Mouse (Mus musculus): ENCODE measurements around the gene Dock2.
"Not testable (repeated sequence)": the region's sequence is repeated elsewhere in the genome, so short reads cannot be mapped to it uniquely, and the experiment has no call there.

Gene Dock2

DNA sequence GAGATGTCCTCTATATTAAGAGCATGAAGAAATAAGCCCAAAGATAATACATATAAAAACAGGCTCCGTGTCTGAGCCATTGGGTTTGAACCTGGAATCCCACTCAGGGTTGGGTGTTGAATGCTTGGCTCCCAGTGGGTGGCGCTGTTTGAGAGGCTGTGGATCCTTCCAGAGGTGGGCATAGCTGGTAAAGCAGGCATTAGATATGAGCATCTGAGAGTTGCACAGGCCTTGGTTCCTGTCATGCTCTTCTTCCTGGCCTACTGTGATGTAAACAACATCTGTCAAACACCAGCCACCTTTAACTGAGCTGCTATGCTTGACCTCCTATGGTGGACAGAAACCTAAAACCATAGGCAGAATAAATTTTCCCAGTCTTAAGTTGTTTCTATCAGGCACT lies 507.8 kb downstream of the Dock2 start:
- no peak for DNase-seq

DNA sequence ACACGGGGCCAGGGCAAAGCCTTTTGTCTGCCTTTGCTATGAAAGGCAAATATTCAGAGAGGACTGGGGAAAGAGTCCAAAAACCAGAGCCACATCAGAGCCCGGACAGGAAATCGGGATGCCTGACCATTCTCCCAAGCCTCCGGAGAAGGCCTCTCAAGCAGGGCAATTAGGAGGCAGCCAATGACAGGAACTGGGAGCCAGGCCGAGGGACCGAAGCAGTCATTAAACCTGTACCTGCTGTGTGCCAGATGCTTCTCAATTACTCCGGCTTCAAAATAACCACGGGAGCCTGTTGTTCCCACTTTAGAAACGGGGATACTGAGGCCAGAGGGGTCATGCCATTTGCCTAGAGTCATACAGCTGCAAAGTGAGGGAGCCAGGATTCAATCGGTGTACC lies 511.7 kb downstream of the Dock2 start:
- no peak for DNase-seq

DNA sequence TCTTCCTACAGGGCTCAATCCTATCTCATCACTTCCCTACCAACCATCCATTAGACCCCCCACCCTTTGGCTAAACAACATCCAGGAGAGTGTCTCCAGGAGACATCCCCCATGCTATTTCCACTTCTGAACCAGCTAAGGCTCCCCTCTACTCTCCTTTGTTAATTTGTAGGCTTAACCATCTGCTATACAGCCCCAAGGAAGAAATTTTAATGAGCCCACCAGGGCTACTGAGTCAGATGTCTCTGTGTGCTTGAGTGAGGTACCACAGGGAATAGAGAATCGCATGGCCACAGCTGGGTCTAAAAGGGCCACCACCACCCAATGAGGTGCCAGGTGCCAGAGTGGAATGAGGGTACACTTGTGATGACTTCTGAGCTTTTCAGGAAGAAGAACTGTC lies 519.6 kb downstream of the Dock2 start:
- DNase-seq = no peak

DNA sequence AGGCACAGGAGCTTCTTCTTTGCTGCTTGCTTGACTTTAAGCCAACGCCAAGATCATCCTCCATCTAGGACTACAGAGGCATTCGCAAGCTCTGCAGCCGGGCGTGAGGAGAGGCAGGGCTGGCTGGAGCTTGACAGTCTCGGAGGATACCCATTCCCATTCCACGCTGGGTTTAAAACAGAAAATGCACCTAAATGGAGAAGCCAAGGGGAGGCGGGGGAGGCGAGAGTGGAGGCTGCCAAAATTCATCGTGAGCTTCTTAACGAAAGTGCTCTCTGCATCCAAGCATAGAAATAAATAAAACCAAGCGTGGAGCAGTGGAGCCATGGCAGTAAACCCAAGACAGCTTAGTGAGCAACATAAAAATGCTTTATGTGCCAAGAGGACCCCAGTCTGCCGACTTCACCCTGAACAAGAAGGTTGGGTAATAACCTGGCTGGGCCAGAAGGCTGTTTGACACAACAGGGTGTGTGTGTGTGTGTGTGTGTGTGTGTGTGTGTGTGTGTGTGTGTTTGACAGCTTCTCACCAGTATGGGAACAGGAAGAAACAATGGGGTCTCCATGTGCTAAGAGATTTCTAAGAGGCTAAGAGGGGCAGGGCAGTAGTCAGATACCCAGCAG lies 524.7 kb downstream of the Dock2 start:
- no peak for DNase-seq

DNA sequence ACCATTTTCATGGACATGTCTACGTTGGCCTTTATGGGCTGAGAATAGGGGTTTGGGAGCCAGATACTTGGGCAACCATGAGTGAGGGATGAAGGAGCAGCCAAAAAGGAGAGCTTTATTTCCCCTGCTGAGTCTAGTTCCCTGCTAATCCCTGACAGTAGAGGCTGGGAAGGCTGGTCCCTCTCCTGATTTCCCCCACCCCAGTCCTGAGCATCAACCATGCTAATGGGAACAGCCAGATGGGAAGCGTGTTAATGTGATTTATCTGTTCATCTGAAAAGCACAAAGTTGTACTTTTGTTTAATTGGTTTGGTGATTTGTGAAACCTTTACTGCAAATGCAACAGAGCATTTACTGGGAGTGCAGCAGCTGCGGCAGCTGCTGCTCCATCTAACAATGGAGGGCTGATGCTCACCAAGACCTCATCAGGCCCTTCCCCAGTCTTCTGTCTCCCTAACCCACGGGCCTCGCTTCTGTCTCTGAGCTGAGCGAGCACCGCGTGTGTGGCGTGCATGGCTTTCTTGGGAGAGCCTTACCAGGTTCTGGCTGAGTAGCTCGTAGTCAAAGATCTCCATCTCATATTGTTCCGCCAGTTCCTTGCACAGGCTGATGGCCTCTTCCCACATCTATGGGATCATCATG lies 526.0 kb downstream of the Dock2 start:
- no peak for DNase-seq

DNA sequence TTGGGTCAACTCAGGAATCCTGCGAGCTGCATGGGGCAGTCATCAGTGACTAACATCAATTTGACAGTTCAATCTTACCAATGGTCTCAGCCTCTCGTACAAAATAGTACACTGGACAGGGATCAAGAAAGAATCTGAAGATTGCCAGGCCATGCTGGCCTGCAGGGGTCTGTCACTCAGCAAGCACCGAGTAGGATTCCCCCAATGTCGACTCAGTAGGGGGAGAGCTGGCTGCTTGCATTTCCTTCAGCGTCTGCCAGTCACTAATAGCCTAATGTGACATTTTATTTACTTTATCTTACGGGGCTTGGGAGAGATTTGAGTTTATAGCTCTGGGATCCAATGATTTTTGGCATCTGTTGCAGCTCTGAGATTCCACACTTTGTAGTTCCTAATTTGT lies 540.7 kb downstream of the Dock2 start:
- no peak for DNase-seq

DNA sequence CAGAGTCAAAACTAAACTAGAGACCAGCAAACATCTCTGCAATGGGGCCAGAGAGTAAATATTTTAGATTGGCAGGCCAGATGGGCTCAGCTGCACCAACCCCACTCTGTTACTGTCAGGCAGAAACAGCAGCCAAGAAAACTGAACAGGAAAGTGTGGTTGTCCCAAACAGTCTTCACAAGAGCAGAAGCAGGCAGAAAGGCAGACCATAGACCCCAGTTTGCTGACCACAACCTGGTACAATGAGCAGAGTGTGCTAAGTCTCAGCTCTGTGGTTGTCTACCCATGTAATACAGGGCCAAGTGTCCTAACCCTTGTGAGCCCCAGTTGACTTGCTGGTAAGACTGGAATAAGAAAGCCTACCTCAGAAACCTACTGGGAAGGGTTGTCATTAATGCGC lies 543.4 kb downstream of the Dock2 start:
- no peak for DNase-seq

DNA sequence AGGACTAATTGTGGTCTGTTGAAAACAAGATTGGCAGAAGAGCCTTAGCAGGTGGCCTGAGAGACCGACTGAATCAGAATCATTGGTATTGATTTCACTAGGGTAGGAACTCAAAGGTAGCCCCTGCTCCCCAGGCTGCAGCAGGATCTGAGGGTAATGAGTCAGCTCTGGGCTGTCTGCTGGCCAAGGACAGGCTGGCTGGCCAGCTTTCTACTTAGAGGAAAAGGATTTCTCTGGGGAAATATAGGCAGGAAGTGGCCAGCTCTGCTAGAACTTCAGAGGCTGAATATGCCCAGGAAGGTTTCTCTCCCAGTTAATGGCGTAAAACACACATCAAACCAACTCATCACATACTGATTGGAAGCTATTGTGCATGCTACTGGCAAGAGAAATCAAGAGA lies 544.0 kb downstream of the Dock2 start:
- DNase-seq = no peak

DNA sequence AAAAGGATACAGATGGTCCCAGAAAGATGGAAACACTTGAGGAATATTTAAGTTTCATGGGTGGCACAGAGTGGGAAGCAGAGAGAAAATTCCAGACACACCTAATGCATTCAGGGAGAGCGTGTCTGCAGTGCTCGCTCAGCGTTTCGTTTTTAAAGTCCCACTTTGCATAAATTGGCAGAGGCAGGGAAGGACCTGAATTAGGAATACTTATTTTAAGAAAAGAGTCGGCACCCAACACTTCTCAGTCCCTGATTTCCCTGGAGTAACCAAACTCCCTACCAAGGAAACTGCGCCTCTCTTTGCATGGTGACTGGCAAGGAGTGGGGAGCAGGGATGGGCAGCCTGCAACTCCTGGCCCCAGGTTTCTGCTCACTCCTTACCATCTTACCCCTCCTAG lies 546.8 kb downstream of the Dock2 start:
- no peak for DNase-seq

DNA sequence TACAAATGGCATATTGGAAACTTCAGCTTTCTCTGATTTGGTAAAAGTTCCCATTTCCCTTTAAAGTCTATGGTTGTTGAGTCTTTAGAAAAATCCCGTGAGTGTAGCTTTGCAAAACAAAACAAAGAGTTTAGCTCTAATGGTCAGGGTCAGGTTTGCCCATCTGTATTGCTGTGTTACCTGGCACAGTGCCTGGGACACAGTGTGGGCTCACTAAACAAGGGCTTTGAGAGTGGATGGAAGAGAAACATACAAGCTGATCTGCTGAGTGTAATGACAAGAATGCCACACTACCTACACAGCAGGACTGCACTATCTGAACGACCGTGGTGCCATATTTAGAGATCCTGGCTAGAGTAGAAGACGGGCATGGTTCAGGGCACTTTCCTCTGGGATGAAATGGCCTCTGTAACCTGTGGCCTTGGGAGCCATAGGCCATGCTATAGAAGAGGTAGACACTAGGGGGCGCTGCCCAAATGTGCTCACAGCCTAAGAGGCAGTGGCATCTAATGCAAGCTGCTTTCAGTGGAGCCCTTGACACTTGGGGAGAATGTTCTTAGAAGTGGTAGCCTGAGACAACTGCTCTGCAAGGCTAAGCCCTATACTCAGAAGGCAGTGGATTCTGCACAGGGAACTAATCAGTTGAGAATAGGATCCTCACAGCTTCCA lies 547.5 kb downstream of the Dock2 start:
- DNase-seq = peak; percentile 4 to 13

DNA sequence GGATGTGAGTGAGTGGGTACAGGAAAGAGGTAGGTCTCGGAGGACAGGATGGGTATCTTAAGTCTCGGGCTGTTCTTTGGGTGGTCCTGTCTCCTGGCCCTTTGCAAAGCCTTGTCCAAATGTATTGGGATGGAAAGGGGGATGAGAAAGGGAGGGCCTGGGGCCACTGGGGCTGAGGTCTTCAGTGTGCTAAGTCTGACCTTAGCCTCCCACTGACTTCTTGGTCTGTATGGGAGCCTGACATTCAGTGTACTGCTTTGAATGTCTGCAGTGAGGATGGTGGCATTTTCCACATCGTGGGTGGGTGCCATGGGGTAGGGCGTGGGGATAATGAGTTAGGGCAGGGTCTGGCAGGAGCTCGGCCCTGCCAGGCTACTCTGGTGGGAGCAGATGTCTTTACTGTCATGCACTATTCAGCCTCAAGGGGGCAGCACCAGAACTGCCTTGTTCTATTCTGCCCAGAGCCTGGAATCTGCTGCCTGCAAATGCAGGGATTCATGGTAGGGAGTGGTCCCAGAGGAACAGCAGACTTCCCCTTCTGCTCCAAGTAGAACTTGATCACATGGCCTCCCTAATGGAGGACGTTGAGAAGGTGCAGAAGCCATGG lies 554.8 kb downstream of the Dock2 start:
- peak in 1 of 2 experiments; percentile 56 for DNase-seq

DNA sequence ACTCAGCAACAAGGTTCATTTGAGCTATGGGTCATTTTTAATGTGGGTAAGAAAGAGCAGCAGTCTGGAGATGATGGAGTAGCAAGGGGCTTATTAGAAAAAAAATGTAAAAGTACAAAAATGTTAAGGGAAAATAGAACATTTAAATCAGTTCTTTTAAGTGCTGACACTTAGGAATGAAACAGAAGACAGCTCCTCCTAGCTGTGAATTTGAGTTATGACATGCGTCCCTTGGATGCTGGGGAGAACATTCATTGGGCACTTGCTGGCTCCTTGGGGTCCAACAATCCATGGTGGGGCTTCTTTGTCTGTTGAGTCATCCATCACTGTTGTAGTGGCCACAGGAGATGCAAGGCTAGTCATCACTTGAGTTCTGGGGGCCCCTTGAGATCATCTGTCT lies 556.5 kb downstream of the Dock2 start:
- no peak for DNase-seq

DNA sequence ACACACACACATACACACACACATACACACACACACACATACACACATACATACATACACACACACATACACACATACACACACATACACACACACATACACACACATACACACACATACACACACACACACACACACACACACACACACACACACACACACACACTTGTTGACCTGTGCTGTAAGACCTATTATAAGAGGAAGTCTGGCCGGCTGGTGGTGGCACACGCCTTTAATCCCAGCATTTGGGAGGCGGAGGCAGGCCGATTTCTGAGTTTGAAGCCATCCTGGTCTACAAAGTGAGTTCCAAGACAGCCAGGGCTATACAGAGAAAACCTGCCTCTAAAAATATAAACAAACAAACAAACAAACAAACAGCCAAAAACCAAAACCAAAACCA lies 563.1 kb downstream of the Dock2 start:
- not testable (repeated sequence) for DNase-seq

DNA sequence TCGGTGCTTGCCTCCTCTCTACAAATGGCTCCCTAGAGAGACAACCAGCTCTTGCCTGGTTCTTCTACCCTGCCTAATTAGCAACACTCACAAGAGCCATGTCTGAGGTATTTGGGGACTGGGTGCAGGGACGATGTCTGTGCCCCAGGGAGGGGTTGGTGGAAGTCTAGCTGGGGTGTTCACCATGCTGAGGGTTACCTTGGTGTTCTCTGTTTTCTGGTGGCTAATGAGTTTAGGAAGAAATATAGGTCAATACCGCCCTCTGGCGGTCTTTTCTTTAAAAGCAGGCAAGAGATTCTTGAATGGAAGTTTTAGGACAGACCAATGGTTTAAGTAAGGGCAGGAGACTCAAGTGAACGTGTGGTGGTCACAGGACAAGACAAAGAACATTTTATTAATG lies 570.8 kb downstream of the Dock2 start:
- DNase-seq = peak; percentile 36 to 70

DNA sequence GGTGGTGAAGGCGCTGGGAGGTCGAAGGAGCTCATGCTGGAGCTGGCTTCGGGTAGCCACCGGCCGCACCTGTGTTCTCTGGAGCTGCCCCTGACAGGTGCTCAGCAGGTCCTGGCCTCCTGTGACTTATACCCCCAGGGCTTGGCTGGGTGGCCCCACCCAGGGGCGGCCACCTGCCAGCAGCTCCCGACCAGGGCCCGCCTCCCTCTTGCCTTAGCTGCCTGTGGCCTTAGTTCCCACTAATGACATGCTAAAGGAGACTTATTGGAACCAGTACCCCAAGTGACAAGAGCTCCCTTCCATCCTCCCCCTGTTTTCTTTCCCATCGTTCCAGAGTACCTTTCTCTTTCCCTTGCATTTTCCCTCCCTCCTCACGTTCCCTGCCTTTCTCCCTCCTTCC lies 575.7 kb downstream of the Dock2 start, which contains the start of gene Foxi1:
Gene Foxi1, minus strand, starts transcription at position 101 of the 400 bp plus-strand sequence.
- peak in 1 of 2 experiments; percentile 10 for DNase-seq

DNA sequence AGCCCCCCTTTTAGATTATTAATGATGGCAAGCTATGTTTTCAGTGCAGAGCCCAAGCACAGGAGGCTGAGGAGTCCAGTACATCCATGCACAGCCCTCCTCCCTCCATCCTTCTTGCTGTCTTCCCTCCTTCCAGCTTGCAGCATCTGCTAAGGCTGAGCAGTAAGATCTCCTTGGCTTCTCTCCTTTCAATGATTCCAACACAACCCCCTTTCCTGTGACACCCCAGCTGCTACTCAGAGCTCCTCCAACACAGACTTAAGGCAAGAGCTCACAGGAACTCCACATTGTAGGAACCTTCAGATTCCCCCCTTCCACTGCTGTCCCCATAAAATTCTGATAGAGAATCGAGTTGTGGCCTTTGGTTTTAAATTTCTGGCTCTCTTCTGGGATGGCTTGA lies 580.9 kb downstream of the Dock2 start:
- DNase-seq = no peak

DNA sequence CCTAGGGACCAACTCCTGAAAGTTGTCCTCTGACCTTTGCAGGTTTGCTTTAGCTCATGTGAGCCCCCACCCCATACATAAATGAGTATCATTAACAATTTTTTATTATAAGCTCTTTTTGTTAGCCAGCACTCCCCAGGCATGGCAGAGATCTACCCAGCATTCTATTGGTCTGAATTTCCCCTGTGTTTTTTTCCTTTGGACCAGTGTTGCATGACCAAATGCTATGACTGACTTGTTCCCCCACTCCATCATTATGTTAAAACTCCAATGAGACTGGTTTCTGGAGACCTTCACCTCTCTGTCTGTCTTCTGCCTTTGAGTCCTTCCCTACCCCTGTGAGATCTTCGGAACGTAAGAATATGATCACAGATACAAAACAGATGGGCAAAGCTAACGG lies 588.5 kb downstream of the Dock2 start:
- DNase-seq = no peak

DNA sequence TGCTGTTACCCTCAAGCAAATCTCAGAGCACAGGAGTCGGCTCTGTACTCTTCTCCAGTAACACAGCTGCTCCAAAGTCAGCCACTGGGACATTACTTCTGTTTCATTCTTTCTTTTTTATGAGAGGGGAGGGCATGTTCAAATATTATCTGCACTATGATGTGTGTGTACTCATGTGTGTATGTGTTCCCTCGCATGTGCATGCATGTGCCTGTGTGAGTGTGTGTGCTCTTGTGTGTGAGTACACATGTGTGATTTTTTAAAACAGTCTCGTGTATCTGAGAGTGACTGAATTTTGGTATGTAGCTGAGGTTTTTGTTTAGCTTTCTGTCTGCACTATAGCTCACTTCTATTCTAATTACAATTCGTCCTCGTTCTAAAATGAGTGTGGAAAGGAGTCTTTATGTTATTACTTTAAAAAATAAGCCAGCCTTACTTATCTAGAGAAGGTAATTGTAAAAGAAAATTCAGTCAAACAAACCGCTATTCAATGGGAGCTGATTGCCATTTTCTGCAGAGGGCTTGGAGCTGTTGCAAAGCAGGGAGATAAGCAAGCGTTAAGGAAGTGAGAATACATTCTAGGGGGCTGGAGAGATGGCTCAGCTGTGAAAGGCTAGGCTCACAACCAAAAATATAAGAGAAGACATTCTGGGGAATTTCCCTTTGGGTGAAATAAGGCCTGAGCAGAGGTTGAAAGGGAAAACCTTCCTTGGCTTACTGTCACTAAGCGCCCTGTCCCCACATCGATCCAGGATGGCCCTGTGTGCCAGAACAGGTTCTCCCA lies 589.3 kb downstream of the Dock2 start:
- no peak for DNase-seq

DNA sequence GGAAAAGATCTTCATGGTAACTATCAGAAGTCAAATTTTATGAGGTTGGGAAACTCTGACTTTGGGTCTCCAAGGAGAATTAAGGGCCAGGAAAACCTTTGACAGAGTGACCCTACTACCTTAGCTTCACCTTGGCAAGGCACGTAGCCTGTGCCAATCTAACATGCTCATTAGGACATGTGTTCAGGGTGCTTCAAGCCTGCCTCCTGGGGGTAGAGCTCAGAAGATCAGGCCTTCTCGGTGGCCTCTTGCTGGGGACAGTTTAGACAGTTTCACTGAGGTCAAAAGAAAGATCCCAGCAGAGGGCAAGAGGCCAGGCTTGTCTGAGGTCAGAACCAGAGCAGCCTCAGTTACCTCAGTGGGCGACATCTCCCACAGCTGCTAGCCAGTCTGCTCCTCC lies 590.0 kb downstream of the Dock2 start:
- no peak for DNase-seq

DNA sequence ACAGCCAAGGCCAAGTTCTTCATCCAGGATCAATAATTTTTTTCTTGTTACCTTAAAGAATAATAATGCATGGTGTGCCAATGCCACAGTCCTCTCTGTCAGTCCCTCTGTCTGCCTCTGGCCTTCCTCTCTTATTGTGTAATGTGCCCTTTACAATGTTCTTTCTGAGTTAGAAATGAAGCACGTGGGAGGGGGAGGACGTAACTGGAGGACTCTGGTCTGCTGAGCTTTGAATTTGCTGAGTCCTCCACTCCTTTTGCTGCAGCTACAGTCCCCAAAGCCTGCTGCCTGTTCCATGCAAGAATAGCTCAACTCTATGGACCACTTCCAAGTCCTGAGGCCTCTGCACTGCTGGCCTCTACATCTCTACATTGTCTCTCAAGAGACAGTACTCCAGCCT lies 599.4 kb downstream of the Dock2 start:
- DNase-seq = peak; percentile 7 to 45

DNA sequence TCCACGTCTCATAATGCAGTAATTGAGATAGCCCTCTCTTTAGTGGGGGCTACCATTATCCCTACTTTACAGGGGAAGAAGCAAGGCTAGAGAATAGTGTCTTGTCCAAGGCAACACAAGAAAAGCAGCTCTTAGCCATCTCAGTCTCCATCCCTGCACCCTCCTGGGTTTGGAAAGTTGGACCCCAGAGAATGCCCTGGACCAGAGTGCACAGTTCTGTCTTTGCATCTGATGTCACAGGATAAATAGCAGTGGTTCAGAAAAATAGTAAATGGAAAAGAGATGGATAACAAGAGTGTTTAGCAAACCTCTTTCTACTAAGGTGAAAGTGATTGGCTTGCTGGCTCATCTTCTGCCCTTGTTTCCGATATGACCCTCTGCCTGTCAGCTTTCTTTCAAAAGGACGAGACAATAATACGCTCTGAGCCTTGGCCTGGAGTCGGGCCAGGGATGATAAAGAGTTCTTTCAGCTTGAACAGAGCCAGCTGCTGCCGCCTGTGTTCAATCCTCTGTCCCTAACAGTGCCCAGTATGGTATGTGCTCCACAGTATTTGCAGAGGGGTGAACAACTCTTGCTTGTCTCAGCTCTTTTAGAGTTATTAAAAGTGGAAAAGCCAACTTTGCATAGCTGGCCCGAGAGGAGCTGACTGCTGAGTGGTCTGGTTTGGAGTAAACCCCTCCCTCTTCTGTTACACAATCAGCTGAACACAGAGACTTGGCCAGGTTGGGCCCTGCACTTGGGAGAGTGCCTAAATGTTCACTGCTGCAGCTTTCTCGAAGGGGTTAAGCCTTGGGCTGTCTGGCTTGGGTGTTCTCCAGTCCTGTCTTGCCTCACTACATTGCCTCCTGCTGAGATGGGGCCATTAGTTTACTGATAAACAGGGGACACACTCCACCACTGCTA lies 602.2 kb downstream of the Dock2 start:
- peak; percentile 48 to 71 for DNase-seq

DNA sequence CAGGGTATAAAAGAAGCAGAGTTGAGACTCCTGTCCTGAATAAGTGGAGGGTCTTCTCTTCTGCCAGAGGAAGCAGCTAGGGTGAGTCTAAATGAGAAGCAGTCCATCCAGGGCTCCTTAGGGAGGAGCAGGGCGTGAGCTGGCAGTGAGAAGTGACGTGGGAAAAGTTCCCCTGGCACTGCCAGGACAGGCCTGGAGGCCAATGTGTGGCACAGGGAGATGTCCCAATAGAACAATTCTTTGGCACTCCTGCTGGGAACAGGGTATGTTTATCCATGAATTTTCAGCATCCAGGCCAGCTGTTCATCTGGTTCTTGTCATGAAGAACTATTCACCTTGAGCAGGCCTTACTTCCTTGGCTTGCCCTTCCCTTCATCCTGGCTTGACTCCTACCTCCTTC lies 604.9 kb downstream of the Dock2 start:
- DNase-seq = no peak

Data from kidney, adult 8-10 months (tissue).